Mouse (Mus musculus): Measurements from ENCODE around the gene A030005L19Rik.
"Not testable (repeated sequence)": the region's sequence is repeated elsewhere in the genome, so short reads cannot be mapped to it uniquely, and the experiment has no call there.

DNA sequence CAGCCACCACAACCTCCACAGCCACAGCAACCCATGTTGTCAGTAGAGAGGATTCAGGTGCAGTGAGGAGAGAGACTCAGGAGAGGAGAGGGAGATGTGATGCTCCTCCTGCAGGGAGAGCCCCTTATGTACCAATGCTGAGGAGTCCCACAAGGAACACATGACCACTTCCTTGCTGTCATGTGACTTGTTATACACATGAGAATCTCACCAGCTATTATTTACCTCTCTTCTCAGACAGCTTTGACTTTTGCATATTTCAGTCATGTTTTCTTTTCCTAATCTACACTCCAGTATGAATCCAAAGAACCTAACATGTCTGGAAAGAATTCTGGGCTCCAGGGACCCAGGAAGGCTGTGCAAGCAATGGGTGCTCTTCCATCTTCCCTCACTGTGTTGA lies 42.8 kb downstream of the A030005L19Rik start, which contains the start of gene Gm7544:
- TF ChIP-seq CTCF (IDR thresholded peaks at IDR 0.05; ENCODE audit: extremely low read depth, insufficient read length, insufficient replicate concordance, low read depth, low read length); POLR2A (IDR thresholded peaks at IDR 0.05; ENCODE audit: low read depth, low read length): not testable (repeated sequence)
